Mouse (Mus musculus): ENCODE results near the gene Cnr1.

DNA sequence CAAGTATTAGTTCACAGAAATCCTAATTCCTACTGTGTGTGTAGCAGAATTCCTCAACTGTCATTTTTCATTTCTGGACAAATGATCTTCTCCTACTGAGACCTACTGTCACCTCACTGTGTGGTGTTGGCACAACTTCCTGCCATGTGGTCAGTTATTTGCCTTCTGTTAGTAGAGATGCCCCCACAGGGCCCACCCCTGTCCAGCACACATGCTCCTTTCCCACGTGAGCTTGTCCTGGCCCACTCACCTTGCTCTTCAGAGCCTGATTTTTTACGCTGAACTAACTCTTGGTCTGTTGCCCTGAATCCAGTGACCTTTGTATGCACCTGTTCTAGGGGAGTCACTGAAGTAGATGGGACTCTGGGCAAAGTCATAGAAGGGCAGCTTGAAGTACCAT, 34.4 kb upstream of the Cnr1 start:
- no peak for TF ChIP-seq CTCF (IDR thresholded peaks at IDR 0.05; ENCODE audit: low read depth, low read length)
- TF ChIP-seq POLR2A (IDR thresholded peaks at IDR 0.05; ENCODE audit: extremely low read depth, insufficient read depth, low read length), result no peak

Measured in liver, adult 2 months (tissue).